Mouse (Mus musculus) CH12.LX (cell line): ENCODE data around the gene Phox2a. TPM values are rescaled to one million over a fixed set of nuclear protein-coding genes. Genes with fewer than 3 reads are reported as not detected.

ENCODE experiments used
- DNase-seq: peaks from one replicate; pipeline ENCODE4 v3.0.0-alpha.2; 2013; ENCODE audit errors: extremely low read depth
- H3K27ac ChIP-seq: 2 replicates; pipeline ENCODE4 v1.5.1; 2012; ENCODE audit warnings: low read depth, mild to moderate bottlenecking, control low read depth, moderate library complexity; ENCODE audit not compliant: insufficient read depth
- H3K27me3 ChIP-seq: replicated peaks from 2 replicates; pipeline ENCODE3; 2012; ENCODE audit warnings: inconsistent platforms
- H3K36me3 ChIP-seq, 2 experiments: replicated peaks in 1 of 2; 2 replicates each; pipeline versions ENCODE3 to v1.6.1; 2012; ENCODE audit warnings: inconsistent platforms in 1 of 2, low read length in 1 of 2, mild to moderate bottlenecking in 1 of 2, mixed read lengths in 1 of 2, moderate library complexity in 1 of 2; ENCODE audit not compliant: control insufficient read depth in 1 of 2, insufficient read depth in 1 of 2
- H3K4me1 ChIP-seq, 2 experiments: 2 replicates each; pipeline ENCODE4 v1.6.1; 2012; ENCODE audit warnings: inconsistent platforms in 1 of 2, moderate library complexity in 1 of 2; ENCODE audit not compliant: insufficient read depth in 2 of 2, control insufficient read depth in 1 of 2
- H3K4me2 ChIP-seq: 2 replicates; pipeline ENCODE4 v1.6.1; 2012; ENCODE audit warnings: low read depth, mild to moderate bottlenecking, control low read depth; ENCODE audit not compliant: poor library complexity, insufficient read depth, severe bottlenecking
- H3K4me3 ChIP-seq, 3 experiments: fragments of 150-350 bp in 1 of 3; sonication (generic) in 1 of 3; replicated peaks in 1 of 3; 2 replicates each; pipeline versions ENCODE3 to v1.5.1; 2011 to 2012; ENCODE audit warnings: low read depth in 2 of 3, low read length in 2 of 3, mild to moderate bottlenecking in 2 of 3, moderate library complexity in 2 of 3, control low read depth in 1 of 3, improper control_type of control experiment in 1 of 3, inconsistent platforms in 1 of 3, mixed read lengths in 1 of 3; ENCODE audit not compliant: poor library complexity in 1 of 3
- H3K79me2 ChIP-seq: replicated peaks from 2 replicates; pipeline ENCODE4 v1.6.1; 2012; ENCODE audit warnings: mild to moderate bottlenecking, moderate library complexity; ENCODE audit not compliant: control insufficient read depth, poor library complexity, insufficient read depth, severe bottlenecking; ENCODE audit errors: extremely low read depth
- H3K9ac ChIP-seq: 2 replicates; pipeline ENCODE4 v1.6.1; 2012; ENCODE audit warnings: low read depth, mild to moderate bottlenecking, control low read depth, moderate library complexity; ENCODE audit not compliant: insufficient read depth
- H3K9me3 ChIP-seq: replicated peaks from 2 replicates; pipeline ENCODE3; 2012; ENCODE audit warnings: low read length, inconsistent platforms, mixed read lengths
- BHLHE40 ChIP-seq: IDR thresholded peaks from 2 replicates; pipeline ENCODE4 v1.6.1; 2011; ENCODE audit warnings: mild to moderate bottlenecking, low read depth, low read length, improper control_type of control experiment
- CHD2 ChIP-seq: IDR thresholded peaks from 2 replicates; pipeline ENCODE4 v1.6.1; 2011; ENCODE audit warnings: low read length, improper control_type of control experiment
- CTCF ChIP-seq, 2 experiments: IDR thresholded peaks in 1 of 2; conservative IDR thresholded peaks in 1 of 2; 2 replicates each; pipeline ENCODE4 v1.5.1; 2011 to 2012; ENCODE audit warnings: low read depth in 2 of 2, low read length in 2 of 2, improper control_type of control experiment in 1 of 2, inconsistent platforms in 1 of 2, mild to moderate bottlenecking in 1 of 2, moderate library complexity in 1 of 2
- E2F4 ChIP-seq: IDR thresholded peaks from 2 replicates; pipeline ENCODE4 v1.6.1; 2011; ENCODE audit warnings: low read depth, low read length, improper control_type of control experiment; ENCODE audit not compliant: insufficient replicate concordance
- ELF1 ChIP-seq: IDR thresholded peaks from 2 replicates; pipeline ENCODE4 v1.6.1; 2014; ENCODE audit warnings: low read depth, mild to moderate bottlenecking, inconsistent platforms, low read length, improper control_type of control experiment
- GABPA ChIP-seq: IDR thresholded peaks from 2 replicates; pipeline ENCODE4 v1.6.1; 2012; ENCODE audit warnings: low read depth, low read length, improper control_type of control experiment, inconsistent platforms; ENCODE audit not compliant: insufficient replicate concordance
- HCFC1 ChIP-seq: IDR thresholded peaks from 2 replicates; pipeline ENCODE4 v1.6.1; 2012; ENCODE audit warnings: low read depth, mild to moderate bottlenecking, inconsistent platforms, low read length, improper control_type of control experiment
- JUND ChIP-seq: conservative IDR thresholded peaks from 2 replicates; pipeline ENCODE4 v1.6.1; 2011; ENCODE audit warnings: low read depth, low read length, improper control_type of control experiment
- MAFK ChIP-seq: IDR thresholded peaks from 2 replicates; pipeline ENCODE4 v1.6.1; 2011; ENCODE audit warnings: low read length, improper control_type of control experiment; ENCODE audit not compliant: insufficient replicate concordance
- MAX ChIP-seq: IDR thresholded peaks from 2 replicates; pipeline ENCODE4 v1.6.1; 2011; ENCODE audit warnings: low read length, improper control_type of control experiment
- MAZ ChIP-seq: IDR thresholded peaks from 2 replicates; pipeline ENCODE4 v1.6.1; 2012; ENCODE audit warnings: low read depth, mild to moderate bottlenecking, inconsistent platforms, low read length, improper control_type of control experiment, moderate library complexity
- MEF2A ChIP-seq: IDR thresholded peaks from 2 replicates; pipeline ENCODE4 v1.6.1; 2014; ENCODE audit warnings: low read depth, mild to moderate bottlenecking, inconsistent platforms, low read length, improper control_type of control experiment, borderline replicate concordance
- MXI1 ChIP-seq: IDR thresholded peaks from 2 replicates; pipeline ENCODE4 v1.6.1; 2011; ENCODE audit warnings: mild to moderate bottlenecking, low read depth, low read length, improper control_type of control experiment
- MYC ChIP-seq: IDR thresholded peaks from 2 replicates; pipeline ENCODE4 v1.6.1; 2011; ENCODE audit warnings: low read depth, mild to moderate bottlenecking, improper control_type of control experiment, low read length
- NELFE ChIP-seq: IDR thresholded peaks from 2 replicates; pipeline ENCODE4 v1.6.1; 2011; ENCODE audit warnings: low read depth, low read length, improper control_type of control experiment
- NRF1 ChIP-seq: IDR thresholded peaks from 2 replicates; pipeline ENCODE4 v1.6.1; 2014; ENCODE audit warnings: low read depth, mild to moderate bottlenecking, inconsistent platforms, low read length, improper control_type of control experiment, moderate library complexity
- POLR2A ChIP-seq: IDR thresholded peaks from 2 replicates; pipeline ENCODE4 v1.6.1; 2011; ENCODE audit warnings: low read depth, mild to moderate bottlenecking, improper control_type of control experiment, low read length
- RCOR1 ChIP-seq: conservative IDR thresholded peaks from 2 replicates; pipeline ENCODE4 v1.6.1; 2012; ENCODE audit warnings: low read depth, mild to moderate bottlenecking, inconsistent platforms, low read length, improper control_type of control experiment
- SIN3A ChIP-seq: IDR thresholded peaks from 2 replicates; pipeline ENCODE4 v1.6.1; 2012; ENCODE audit warnings: low read length, improper control_type of control experiment, inconsistent platforms
- SMC3 ChIP-seq: IDR thresholded peaks from 2 replicates; pipeline ENCODE4 v1.6.1; 2011; ENCODE audit warnings: low read depth, low read length, improper control_type of control experiment
- TBP ChIP-seq: conservative IDR thresholded peaks from 2 replicates; pipeline ENCODE4 v1.6.1; 2011; ENCODE audit warnings: low read depth, low read length, improper control_type of control experiment
- TCF12 ChIP-seq: IDR thresholded peaks from 2 replicates; pipeline ENCODE4 v1.6.1; 2014; ENCODE audit warnings: low read depth, mild to moderate bottlenecking, inconsistent platforms, low read length, improper control_type of control experiment
- UBTF ChIP-seq: IDR thresholded peaks from 2 replicates; pipeline ENCODE4 v1.6.1; 2012; ENCODE audit warnings: low read depth, mild to moderate bottlenecking, inconsistent platforms, low read length, improper control_type of control experiment, moderate library complexity
- USF2 ChIP-seq: conservative IDR thresholded peaks from 2 replicates; pipeline ENCODE4 v1.6.1; 2011; ENCODE audit warnings: low read depth, low read length, improper control_type of control experiment
- ZC3H11A ChIP-seq: IDR thresholded peaks from 2 replicates; pipeline ENCODE4 v1.6.1; 2012; ENCODE audit warnings: low read depth, mild to moderate bottlenecking, inconsistent platforms, low read length, improper control_type of control experiment
- ZMIZ1 ChIP-seq: IDR thresholded peaks from 2 replicates; pipeline ENCODE4 v1.6.1; 2012; ENCODE audit warnings: low read depth, mild to moderate bottlenecking, inconsistent platforms, low read length, improper control_type of control experiment
- ZNF384 ChIP-seq: IDR thresholded peaks from 2 replicates; pipeline ENCODE4 v1.6.1; 2012; ENCODE audit warnings: low read depth, low read length, improper control_type of control experiment, inconsistent platforms
- dilution Hi-C: fragments of 300-500 bp; cut with MboI; formaldehyde crosslinking; loops from 2 replicates; pipeline ENCODE4 v1.14.3; 2020; ENCODE audit warnings: low sequenced_read_pairs; ENCODE audit not compliant: extremely low pct_unique_long_range_greater_than_20kb, extremely low pct_ligation_motif_present
- in situ Hi-C: fragments of 300-500 bp; cut with MboI; formaldehyde crosslinking; loops from 3 replicates; pipeline ENCODE4 v1.14.3; 2019; ENCODE audit warnings: low sequenced_read_pairs, low pct_ligation_motif_present, low pct_unique_long_range_greater_than_20kb, mixed read lengths
- polyA plus RNA-seq: library from polyadenylated mRNA; unstranded; fragments of >175 nt; gene quantifications from 2 replicates; pipeline ENCODE4 v1.2.1, GENCODE M21; 2012; ENCODE audit warnings: low read depth; ENCODE audit not compliant: insufficient read length
- total RNA-seq, 2 experiments: library from RNA; depleted of rRNA; stranded (reverse); fragments of 300-350 nt in 1 of 2; fragments of >200 nt in 1 of 2; gene quantifications; 2 replicates each; pipeline ENCODE4 v1.2.3; 2012 to 2014

The Phox2a gene
- total and polyA plus RNA-seq, 3 experiments = not detected

DNA sequence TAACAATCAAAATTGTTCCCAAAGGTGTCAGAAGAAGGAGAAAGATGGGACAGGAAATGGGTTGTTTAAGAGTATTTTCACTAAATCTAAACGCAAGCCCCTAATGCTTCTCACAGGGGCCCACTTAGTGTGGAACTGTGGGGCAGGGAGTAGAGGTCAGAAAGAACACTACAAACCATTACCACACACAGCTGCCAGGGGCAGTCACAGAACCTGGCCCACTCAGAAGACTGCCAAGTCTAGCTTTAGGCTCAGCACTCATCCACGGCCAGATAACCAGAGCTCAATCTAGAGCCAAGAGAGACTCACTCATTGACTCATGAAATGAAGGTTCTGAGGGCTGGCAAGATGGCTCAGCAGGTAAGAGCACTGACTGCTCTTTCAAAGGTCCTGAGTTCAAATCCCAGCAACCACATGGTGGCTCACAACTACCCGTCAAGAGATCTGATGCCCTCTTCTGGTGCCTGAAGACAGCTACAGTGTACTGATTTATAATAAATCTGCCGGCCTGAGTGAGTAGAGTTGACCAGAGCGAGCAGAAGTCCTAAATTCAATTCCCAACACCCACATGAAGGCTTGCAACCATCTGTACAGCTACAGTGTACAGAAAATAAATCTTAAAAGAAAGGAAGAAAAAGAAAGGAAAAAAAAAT is 17.5 kb downstream of the Phox2a start:
- H3K9me3 ChIP-seq = peaks cover 3% of the 10 kb centered on the region
- peak; percentile 41 for DNase-seq
- no peak overlapping the region for H3K27ac ChIP-seq
- peaks cover 3 to 30% of the 10 kb centered on the region in 2 experiments; a peak in 3 of 4 replicates for H3K4me1 ChIP-seq
- H3K27me3 ChIP-seq = no peaks in the 10 kb centered on the region
- peak overlapping the region; percentile 80 to 92 (median 85) for H3K4me3 ChIP-seq
- dilution Hi-C loops = no loop called here
- peak overlapping the region; percentile 64 for H3K9ac ChIP-seq
- H3K4me2 ChIP-seq = peak overlapping the region; percentile 48
- TF ChIP-seq CTCF (conservative IDR thresholded peaks at IDR 0.05 in 1 of 2, IDR thresholded peaks at IDR 0.05 in 1 of 2; ENCODE audit: low read depth in 2 of 2, low read length in 2 of 2) (peak in 1 of 2 experiments; percentile 48; a peak in 2 of 4 replicates), USF2 (no peak), ELF1 (no peak), RCOR1 (no peak), ZC3H11A (no peak), HCFC1 (no peak; the same call in 1 of the 2 replicates), BHLHE40 (no peak), MYC (peak; percentile 68; the same call in 1 of the 2 replicates), SMC3 (no peak), MEF2A (no peak), NELFE (no peak), ZNF384 (no peak), NRF1 (no peak)
- peaks cover 30 to 47% of the 10 kb centered on the region in 2 experiments for H3K36me3 ChIP-seq
- H3K79me2 ChIP-seq = peaks cover 19% of the 10 kb centered on the region
- in situ Hi-C loops = no loop called here

DNA sequence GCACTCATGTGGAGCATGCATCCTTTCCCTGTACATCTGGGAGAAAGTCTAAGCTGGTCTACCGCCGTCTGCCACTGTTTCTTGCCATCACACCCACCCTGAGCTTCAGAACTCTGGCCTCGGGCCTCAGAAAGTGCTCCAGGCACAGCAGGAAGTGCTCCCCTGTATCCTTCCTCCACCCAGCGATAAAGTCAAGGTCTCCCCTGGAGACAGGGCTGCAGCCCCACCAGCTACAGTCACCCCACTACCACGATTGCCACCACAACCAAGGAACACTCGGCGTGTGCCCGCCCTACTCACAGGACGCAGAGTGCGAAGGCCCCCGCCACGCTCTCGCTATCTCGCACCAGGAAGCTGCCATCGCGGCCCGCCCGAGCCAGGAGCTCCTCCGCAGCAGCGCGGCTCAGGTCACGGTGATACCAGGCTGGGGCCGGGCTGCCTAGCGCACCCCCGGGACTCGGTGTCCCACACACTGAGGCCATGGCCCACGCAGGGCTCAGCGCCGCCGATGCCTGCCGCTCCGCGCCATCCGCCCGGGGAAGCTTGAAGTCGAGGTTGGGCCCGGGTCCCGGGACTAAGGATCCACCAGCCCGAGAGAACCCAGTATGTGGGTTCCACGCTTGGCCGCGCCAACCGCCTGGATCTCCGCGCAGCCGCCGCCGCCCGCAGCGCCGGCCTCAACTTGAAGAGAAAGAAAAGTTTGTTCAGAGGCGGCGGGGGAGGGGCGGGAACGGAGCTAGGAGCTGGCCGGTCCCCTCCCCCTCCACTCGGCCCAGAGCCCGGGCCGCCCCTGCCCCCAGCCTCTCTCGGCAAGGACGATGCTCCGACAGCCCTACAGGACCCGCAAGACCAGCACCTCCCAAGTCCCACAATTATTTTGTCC is 18.4 kb downstream of the Phox2a start:
- Histone ChIP-seq H3K27ac (peak overlapping the region; percentile 52), H3K27me3 (no peaks in the 10 kb centered on the region), H3K4me1 (peaks cover 3 to 30% of the 10 kb centered on the region in 2 experiments; a peak in 3 of 4 replicates), H3K9me3 (no peaks in the 10 kb centered on the region), H3K9ac (peak overlapping the region; percentile 64), H3K36me3 (peaks cover 20 to 40% of the 10 kb centered on the region in 2 experiments), H3K4me2 (peak overlapping the region; percentile 67), H3K79me2 (peaks cover 19% of the 10 kb centered on the region), H3K4me3 (peak overlapping the region; percentile 80 to 92 (median 85))
- dilution Hi-C loops = no loop called here
- TF ChIP-seq UBTF = peak; percentile 64
- no peak for TF ChIP-seq JUND
- TF ChIP-seq E2F4 = no peak
- TF ChIP-seq SIN3A = peak; percentile 44; the same call in 1 of the 2 replicates
- peak; percentile 22; the same call in 1 of the 2 replicates for TF ChIP-seq BHLHE40
- peak; percentile 52; the same call in 1 of the 2 replicates for TF ChIP-seq MXI1
- peak; percentile 71 for TF ChIP-seq TCF12
- TF ChIP-seq HCFC1 = 0 out of 2 replicates have a peak, but pooled peaks have one; percentile 24
- TF ChIP-seq ZMIZ1 = 0 out of 2 replicates have a peak, but pooled peaks have one; percentile 54
- TF ChIP-seq POLR2A = peak; percentile 49; the same call in 1 of the 2 replicates
- TF ChIP-seq CHD2 = peak; percentile 88
- TF ChIP-seq NELFE = 0 out of 2 replicates have a peak, but pooled peaks have one; percentile 29
- TF ChIP-seq TBP = 0 out of 2 replicates have a peak, but pooled peaks have one; percentile 34
- TF ChIP-seq USF2 = no peak
- TF ChIP-seq MAX = peak; percentile 30; the same call in 1 of the 2 replicates
- no peak for TF ChIP-seq MAZ
- TF ChIP-seq MAFK = no peak
- TF ChIP-seq NRF1 = peak; percentile 58; the same call in 1 of the 2 replicates
- no peak for TF ChIP-seq GABPA
- in situ Hi-C loops = no loop called here
- DNase-seq = peak; percentile 58
